Mouse (Mus musculus) heart, adult 18-20 months (tissue): ENCODE results near the gene Brd4. TPM values are rescaled to one million over a fixed set of nuclear protein-coding genes. Genes with fewer than 3 reads are reported as not detected.

Experiments used
- DNase-seq, 2 experiments: peaks; one replicate each; pipeline ENCODE4 v3.0.0; 2021 to 2022; ENCODE audit warnings: mixed read lengths in 1 of 2
- long read RNA-seq, 2 experiments: library from polyadenylated mRNA; stranded (forward); transcript quantifications; one replicate each; pipeline ENCODE4 v2.0.0; 2021
- total RNA-seq, 2 experiments: library from RNA; stranded (reverse); gene quantifications; 2 replicates each; pipeline ENCODE4 v1.2.3; 2021

The Brd4 gene
- 10 to 100 TPM; 43.6 to 55.5 TPM for total RNA-seq
- long read RNA-seq, experiment 1, partial matches to known transcripts = 1 of 4 reads
- long read RNA-seq, experiment 1, other reads (novel, unspliced or antisense) = 3 of 4 reads
- long read RNA-seq, experiment 2, partial matches to known transcripts = 2 of 5 reads
- long read RNA-seq, experiment 2, other reads (novel, unspliced or antisense) = 3 of 5 reads

DNA sequence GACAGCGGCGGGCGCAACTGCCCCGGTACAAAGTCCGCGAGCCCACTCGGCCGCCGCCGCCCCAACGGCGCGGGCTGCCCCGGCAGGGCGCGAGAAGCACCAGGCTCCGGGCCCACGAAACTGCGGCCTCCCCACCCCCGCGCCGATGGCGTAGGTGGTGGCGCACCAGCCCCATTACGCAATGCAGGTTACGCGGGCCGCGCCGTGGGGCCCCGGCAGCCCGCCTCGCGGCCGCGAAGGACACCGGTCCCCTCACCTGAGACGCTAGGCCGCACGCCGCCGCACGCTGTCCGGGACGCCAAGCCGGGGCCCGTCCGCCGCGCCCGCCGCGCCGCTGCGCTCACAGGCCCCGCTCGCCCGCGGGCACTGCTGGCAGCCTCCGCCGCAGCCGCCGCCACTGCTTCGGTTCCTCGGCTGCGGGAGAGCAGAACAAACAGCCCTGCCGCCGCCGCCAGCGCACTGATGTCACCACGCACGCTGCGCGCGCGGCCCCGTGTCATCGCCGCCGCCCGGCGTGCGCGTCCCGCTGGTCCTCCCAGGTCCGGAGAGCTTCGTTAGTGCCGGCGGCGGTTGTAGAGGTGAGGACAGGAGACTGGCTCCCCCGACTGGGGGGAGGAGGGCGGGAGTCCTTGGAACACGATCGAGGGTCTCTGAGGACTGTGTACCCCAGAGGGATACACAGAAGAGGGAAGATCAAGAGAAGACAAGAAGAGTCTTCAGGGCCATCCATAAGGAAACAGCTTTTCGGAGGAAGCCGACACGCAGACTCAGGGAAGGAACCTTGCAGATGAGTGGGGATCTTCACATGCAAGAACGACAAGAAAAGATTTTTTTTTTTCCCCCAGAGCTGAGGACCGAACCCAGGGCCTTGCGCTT is at the start of gene Brd4:
Gene Brd4 (minus strand): TSS at position 461 of the 876 bp plus-strand sequence.
- peak; percentile 92 to 94 for DNase-seq

DNA sequence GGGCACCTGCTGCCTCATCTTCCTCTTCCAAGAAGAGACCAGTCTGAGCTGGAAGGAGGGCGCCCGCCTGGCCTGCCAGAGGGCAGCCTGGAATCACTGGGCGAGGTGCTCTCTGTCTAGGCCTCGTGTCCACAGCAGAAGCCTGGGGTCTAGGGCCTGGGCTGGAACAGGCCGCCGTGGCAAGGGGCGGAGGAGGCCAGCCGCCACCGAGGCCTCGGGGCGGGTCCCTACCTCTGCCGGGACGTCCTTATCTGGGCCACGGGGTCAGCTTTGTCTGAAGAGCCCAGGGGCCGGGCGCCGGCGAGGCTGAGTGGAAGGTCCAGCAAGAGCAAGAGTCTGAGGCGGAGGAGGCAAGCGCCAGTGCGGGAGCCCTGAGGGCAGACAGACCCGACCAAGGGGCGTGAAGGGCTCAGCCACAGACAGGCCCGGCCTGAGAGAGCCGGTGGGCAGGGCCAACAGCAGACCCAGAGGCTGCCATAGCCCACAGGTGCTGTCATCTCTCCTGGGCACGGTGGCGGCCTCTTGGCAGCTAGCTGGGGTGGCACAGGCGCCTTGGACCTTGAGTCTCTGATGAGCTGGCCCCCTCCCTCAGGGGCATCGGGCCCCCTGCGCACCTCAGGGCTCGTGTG is 49.3 kb upstream of the Brd4 start:
- no peak for DNase-seq

DNA sequence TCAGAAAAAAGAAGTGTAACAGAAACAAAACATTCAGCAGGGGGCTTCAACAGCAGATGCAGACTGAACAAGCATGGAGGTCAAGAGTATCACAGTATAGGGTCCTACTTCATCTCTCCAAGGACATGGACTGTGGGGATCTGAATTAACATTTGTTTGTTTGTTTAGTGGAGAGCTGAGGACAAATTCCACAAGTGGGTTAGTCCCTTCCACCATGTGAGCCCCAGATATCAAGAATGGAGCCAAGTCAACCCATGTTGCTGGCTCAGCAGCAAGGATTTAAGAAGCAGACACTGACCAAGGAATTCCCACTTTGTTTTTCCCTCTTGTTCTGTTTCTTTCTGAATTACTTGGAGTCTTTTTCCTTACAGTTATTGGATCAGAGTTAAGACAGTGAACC is 43.0 kb upstream of the Brd4 start:
- DNase-seq = no peak

DNA sequence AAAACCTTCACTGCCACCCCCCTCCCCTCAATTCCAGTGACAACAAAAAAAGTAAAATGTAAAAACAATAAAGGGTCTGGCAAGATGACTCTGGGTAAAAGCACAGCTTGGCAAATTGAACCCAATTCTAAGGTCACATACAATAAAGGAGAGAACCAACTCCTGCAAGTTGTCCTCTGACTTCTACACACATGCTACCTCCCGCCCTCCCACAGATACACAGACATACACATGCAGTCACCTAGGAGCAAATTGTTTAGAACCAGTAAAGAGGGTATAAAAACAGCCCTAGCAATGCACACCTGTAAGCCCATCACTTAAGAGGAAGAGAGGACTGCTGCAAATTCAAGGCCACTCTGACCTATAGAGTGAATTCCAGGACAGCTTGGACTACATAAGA is 38.3 kb upstream of the Brd4 start:
- no peak for DNase-seq

DNA sequence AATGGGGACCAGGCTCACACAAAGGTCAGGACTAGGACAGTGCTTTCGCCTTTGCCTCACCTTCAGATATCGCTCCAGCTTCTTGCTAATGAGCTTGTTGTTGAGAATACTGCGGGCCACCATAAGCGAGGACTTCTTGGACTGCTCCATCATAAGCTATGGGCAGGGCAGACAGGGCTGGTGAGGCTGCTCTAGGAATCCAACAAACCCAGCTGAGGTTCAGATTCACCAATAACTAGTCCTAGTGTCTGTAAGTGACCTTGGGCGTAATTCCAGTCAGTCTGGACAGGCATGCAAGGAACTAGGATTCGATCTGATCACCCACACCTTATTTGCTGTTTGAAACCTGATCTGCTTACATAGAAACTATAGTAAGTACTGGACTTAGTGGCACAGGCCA is 37.3 kb upstream of the Brd4 start:
- DNase-seq = peak in 1 of 2 experiments; percentile 33

DNA sequence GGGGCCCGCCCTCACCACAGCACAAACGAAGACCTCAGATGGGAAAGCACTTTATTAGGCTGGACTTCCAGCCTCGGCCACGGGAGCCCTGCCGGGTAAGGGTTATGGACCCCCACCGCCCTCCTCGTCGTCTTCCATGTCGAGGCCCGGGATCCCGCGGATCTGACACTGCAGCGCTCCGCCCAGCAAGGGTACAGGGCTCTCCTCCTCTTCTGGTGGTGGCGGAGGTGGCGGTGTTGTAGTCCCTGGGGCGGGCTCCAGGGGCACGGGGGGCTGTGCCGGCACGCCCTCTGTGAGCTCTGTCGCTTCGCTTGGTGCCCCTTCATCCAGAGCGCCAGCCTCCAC is 36.8 kb upstream of the Brd4 start:
- DNase-seq = no peak

DNA sequence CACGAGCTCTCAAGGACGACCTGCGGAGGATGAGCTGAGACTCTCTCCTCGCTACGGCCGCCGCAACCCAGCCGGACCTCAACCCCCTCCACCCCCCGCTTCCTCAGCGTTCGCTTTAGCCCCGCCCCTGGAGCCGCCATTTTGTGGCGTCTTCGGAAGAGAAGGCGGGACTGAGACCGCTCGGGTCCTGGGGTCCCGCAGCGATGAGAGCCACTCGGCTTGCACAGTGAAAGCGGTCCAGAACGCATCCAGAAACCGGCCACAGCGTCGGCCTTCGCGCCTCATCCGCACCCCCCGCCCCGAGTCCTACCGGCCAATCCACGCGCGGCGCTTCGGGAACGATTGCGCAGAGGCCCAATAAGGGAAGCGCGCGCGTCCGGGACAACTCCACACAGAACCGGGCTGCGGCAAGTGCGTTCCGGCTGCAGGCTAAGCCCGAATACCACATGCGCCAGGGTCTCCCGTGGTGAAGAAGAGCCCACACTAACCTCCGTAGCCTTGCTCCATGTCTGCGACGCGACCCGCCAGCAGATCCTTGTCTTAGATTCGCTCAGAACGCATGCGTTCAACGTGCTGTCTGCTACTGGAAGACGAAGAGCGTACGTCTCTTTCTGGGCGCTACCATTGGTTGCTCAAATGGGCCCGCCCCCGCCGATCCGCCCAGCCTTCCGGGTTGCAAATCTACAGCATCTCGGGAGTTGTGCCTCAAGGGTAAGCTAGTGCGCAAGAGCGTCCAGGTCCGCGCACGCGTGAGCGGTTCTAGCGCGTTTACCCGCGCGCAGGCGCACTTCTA is 36.3 kb upstream of the Brd4 start, which contains the start of gene Akap8:
Gene Akap8 (minus strand): TSS at position 642 of the 793 bp plus-strand sequence.
- DNase-seq = peak; percentile 98 to 99

DNA sequence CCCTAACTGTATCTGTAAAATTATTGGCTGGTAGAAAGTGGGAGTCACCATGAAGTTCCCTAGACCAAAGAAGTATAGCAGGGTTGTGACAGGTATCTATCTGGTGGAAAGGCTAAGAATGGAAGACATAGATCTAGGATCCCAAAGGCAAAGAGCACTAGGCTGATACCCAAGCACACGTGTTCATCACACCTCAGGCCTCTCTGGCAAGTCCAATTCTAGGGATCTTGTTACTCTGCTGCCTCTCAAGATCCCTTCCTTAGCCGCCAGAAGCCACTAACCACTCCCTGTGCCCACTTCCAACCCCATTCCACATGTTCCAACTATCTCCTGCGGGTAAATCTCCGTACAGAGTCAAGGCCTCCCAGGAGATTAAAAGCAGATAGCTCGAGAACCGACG is 35.4 kb upstream of the Brd4 start:
- no peak for DNase-seq

DNA sequence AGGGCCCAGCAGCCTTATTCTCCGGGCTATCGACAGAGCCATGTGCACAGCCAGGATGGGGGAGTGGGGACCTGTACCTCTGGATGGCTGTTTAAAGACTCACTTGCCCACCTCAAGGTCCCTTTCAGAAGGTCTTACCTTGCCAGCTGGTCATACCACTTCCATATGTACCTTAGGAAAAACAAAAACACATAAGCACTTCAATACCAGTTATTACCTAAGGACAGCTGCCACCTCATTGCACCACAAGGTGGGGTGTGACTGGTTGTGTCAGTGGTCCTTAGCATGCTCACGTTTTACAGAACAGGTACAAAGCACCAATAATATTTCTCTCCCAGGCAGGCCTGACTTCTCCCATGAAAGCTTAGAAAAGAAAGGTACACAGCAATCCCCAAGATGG is 33.2 kb upstream of the Brd4 start:
- no peak for DNase-seq

DNA sequence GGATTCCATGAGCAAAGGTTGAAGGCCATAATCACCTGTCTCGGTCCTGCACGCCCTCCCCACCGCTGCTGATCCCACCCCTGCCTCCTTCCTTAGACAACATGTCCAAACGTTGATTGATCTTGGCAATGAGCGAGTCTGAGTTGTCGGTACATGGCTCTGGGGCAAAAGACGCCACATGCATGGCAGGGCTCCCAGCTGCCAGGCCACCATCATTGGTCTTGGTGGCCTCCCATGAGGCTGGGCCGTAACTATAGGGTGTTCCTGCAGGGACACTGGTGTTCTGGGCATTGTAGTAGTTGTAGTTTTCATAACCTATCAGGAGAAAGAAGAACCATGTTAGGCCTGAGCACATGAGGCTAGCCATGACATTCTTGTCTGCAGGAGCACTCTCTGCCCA is 32.5 kb upstream of the Brd4 start:
- no peak for DNase-seq

DNA sequence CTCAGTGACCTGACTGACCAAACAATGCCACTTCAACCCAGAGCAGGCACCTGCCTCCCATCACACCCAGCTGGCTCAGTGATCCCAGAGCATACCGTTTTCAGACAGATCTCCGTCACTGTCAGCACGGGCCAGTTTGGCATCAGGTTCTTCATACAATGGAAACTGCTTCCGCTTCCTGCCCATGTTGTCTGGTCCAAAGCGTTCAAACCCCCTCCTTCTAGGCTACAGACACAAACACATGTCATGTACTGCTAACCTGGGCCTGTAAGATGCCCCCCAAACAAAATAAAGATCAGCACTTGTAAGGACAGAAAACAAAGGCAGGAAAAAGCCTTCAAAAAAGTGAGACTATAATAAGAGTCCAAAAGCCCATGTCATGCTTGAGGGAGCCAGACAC is 31.0 kb upstream of the Brd4 start:
- DNase-seq = no peak

DNA sequence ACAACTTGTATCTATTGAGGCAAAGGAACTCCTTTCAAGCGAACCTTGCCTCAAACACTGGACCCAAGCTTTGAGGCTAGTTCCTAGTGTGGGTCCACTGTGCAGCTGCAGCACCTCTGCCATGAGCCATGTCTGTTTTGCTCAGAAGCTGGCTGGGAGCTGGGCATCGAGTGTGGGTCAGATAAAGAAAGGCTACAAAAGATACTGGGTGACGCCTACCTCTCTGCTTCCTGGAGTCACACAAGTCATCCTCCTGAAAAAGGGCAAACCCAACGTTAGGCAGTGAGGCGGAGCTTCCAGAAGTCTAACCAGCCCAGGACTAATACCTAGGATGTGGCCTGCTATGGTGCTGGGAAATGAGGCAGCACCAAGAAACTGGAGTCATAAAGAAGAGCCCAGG is 29.4 kb upstream of the Brd4 start:
- no peak for DNase-seq

DNA sequence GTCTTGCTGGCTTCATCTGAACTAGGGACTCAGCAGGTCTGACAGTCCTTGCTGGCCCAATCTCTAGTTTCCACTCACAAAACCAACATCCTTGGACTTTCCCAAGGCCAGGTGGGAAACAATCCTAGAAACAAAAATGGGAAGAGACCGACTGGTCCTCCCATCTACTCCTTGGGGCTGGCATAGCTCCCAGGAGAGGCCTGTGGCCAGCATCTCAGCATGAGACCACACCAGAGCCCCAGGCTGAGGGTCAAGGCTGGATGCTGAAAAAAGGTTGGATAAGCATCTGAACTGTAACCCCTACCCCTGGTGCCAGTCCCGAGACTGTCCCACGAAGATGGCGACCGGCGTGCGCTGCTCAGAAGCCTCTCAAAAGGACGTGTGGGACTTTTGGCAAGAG is 28.3 kb upstream of the Brd4 start:
- no peak for DNase-seq

DNA sequence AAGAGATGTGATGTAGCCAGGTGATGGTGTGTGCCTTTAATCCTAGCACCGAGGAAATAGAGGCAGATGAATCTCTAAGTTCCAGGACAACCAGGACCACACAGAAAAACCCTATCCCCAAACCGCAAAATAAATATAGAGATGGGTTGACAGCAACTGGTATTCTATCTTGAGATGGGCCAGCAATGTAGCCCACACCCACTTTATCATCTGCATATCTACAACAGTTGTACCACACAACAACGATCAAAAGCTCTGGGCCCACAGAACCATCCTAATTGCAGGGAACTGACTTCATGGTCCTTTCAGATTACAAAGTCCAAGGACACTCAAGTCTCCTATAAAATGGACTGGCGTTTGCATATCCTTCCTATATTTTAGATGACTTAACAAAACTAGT is 23.4 kb upstream of the Brd4 start:
- no peak for DNase-seq

DNA sequence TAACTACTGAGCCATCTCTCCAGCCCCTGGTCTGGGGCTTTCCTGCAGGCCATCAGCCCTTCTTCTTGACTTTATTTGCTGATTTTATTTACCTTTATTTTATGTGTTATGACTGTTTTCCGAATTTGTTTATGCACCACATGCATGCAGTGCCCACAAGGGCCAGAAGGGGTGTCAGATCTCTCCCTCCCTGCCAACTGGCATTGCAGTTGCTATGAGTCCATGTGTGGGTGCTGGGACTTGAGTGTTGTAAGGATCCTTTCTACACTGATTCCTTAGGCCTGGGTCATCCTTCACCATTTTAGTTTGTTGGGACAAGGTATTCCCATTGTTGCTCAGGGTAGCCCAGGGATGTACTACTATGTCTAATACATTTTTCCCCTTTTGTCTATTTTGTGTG is 13.6 kb upstream of the Brd4 start:
- no peak for DNase-seq

DNA sequence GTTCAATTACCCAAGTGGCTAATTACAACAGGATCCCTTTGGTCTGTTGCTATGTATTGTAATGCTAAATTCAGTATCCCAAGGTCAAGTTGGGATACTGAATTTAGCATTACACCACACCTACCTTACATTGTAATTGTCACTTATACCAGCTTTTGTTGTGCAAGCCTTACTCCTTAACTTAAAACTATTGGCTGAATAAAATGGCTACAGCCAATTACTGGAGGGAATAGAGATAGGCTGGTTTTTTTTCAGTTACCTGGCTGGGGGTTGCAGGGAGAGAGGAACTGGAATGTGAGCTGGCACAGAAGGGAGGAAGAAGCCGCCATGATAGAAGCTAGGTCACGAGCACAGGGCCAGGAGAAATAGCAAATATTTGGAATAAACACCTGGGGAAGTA is 11.4 kb upstream of the Brd4 start:
- no peak for DNase-seq

DNA sequence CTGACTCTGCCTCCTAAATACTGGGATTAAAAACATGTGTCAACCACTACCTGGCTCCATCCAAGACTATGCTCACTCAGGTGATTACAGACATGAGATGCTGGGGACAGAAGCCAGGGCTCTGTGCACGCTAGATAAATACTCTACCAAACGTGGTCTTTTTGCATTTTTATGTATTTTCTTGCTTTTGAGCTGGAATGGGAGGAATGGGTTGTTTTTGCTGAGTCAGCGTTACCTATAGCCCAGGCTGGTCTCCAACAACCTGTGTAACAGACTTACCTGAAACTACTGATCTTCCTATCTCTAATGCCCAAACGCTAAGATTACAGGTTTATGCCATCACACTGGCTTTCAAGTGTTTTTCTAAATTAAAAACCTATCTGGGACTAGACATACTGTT is 10.6 kb upstream of the Brd4 start:
- no peak for DNase-seq

DNA sequence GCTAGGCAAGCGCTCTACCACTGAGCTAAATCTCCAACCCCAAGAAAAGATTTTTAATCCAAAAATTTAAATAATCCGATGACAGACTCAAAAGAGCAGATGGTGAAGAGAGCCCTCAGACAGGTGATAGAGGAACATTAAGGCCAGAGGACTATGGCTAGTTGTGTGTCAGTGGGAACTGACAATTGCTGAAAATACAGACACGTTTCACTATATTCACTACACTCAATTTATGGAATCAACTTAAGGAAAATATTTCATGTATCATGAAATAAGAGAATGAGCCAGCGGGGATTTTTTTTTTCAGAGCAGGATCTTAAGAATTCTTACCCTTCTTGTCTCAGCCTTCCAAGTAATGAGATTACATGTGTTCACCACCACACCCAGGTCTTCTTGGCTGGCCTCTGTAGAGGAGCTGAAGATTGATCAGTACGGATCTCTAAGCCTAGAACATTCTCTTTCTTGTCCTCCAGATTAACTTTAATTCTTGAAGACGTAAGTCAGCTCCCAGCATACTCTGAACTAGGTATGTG is 682 bp upstream of the Brd4 start:
- no peak for DNase-seq

DNA sequence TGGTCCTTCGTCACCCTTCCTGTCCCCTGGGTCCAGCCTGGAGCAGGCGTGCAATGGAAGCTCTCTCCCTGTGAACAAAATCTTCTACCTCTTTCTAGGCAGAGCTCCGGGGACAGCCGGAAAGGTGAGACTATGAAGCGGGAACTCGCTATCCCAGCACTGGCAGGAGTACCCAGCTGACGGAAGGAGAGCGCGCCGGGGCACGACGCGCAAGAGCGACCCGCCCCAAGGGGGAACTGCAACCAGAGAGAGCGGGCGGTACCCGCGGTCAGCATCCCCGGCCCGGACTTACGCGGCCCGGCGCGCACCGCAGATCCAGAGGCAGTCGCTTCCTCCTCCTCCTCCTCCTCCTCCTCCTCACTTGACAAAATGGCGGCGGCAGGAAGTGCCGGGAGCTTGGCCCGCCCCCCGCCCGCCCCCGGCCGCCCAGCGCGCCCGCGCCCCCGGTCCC is 726 bp downstream of the Brd4 start:
- peak; percentile 69 to 70 for DNase-seq

DNA sequence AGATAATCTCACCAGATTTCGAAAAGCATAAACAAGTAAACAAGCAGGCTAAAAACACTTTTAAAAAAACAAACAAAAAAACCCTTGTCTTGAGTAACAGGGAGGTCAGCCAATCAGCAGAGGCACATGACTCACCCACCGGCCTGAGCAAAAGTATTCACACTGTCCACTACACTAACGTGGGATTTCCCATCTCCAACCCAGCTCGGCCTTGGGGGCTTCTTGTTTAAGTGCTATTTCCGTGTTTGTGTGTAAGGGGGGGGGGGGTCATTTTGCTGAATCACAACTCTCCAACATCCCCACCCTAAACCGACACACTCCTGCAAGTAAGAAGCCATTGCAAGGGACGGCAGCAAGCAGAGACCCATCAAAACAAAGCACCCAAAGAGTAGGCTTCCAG is 1.2 kb downstream of the Brd4 start:
- peak; percentile 28 to 45 for DNase-seq

DNA sequence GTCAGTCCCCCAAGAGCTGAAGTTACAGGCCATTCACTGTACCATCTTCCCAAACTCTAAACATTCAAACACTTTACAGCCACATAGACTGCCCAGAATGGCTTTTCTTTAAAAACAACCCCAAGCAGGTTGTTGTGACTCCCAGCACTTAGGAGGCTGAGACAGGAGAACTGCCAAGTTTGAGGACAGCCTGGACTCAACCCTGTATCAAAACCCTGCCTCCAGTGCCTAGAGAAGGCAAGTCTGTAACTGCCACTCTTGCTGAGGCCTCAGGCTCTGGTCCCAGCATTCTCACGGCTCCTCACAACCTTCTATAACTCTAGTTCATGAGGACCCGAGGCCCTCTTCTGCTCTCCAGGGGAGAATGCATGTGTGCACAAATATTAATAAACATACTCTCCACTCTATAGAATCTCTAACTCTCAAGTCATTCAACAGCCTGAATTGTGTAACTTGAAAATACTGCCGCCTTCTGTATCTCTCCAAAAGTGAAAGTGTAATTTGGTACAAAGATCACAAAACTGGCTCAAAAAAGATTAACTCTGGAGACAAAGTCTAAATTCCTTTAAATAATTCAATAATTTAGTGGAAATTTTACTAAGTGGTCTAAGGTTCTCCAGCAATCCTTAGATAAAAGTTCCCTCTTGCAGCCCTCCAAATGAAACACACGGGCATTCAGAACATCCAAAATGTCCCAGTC is 2.8 kb downstream of the Brd4 start:
- DNase-seq = no peak

DNA sequence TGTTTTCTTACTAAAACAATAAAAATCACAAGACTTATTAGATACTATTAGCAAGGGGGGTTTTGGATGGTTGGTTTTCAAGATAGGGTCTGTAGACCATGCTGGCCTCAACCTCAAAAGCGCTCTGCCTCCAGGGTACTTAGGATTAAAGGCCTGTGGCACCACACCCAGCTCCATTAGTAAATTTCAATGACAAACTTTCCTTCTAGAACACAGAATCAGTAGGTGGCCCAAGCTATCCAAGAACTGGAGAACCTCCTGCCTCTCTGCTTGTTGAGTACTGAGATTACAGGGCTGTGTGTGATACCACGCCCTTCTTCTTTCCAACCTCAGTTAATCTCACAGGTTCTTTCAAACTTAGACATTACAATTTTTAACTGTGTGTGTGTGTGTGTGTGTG is 3.4 kb downstream of the Brd4 start:
- no peak for DNase-seq
